Mouse (Mus musculus) brain, embryonic 14.5 days (tissue): Measurements from ENCODE around the gene Cnmd.

Experiments used
- CTCF ChIP-seq: fragments of 200-500 bp; IDR thresholded peaks from 2 replicates; pipeline ENCODE4 v1.5.1; 2012; ENCODE audit warnings: inconsistent platforms, mild to moderate bottlenecking, moderate library complexity, borderline replicate concordance; ENCODE audit not compliant: insufficient read depth, insufficient read length; ENCODE audit errors: extremely low read depth
- POLR2A ChIP-seq: fragments of 200-500 bp; IDR thresholded peaks from 2 replicates; pipeline ENCODE4 v1.6.1; 2012; ENCODE audit warnings: mild to moderate bottlenecking, inconsistent platforms, borderline replicate concordance; ENCODE audit not compliant: poor library complexity, insufficient read depth, insufficient read length, severe bottlenecking; ENCODE audit errors: extremely low read depth

DNA sequence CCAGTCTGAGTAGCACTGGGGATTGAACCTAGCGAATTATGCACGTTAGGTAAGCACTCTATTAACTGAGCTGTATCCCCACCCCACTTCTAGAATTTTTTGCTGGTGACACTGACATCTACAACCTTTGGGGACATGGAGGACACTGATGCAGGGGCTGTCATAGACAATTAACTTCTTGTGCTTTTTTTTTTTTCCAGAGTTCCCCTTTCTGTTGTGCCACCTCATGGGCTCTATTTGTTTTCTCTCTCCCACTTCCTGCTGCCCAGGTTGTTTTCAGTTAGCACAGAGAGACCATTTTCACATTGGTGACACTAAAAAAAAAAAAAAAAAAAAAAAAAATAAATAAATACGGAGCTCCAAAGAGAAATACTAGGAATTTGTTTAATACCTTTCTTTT is 9.0 kb upstream of the Cnmd start:
- no peak for TF ChIP-seq CTCF
- no peak for TF ChIP-seq POLR2A
